8 mouse cellular contexts compared by ENCODE assay signal in the genomic region with DNA sequence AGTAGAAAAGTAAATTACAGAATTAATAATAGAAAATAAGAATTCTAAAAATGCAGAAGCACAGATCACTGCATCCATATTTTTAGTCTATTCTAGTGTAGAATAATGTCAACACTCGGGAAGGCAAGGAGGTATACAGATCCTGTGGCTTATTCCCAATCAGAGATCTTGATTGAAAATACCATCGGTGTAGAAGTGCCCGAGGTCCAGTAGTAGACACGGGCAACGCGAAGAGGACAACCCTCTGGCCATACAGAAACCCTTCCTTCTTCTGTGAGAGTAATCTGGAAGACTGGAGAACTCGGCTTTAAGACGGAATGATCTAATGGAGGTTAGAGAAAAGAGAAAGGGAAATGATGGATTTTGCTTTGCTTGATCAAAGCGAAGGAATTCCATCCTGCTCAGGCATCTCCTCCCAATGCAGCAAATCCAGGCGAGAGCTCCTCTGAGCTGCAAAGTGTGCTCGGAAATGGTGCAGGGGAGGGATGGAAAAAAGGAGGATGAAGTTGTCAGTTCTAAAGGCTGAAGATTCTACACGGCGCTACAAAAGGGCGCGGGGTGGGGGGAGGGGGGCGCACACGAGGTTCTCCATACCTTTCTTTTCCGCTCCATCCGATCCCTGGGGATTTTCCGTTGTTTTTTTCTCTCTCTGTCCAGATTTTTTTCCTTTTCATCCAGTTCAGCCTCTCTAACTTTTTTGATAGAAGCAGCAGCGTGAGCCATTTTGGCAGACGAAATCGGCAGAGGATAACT.
A peak's percentile ranks its signal among the peaks of the same experiment; 100 is the strongest.
DNase-seq lines count a peak whose midpoint lies in the region; ATAC-seq and TF ChIP-seq lines count a peak whose summit lies in the region.

No protein-coding gene starts in this region.

- H3K9me3 ChIP-seq in forebrain, embryonic 11.5 days (ENCODE audit: control insufficient read depth, low read length) = no peaks in the 10 kb centered on the region
- no peaks in the 10 kb centered on the region for H3K9me3 ChIP-seq in liver, embryonic 13.5 days (replicated peaks)

- no peak overlapping the region for H3ac ChIP-seq in C2C12 (ENCODE audit: control insufficient read depth, insufficient read length, low read depth)

- no peak overlapping the region for H3K27ac ChIP-seq in forebrain, embryonic 11.5 days (ENCODE audit: low read depth, low read length)
- no peak overlapping the region for H3K27ac ChIP-seq in liver, embryonic 13.5 days

- 3% methylated on average over 23 of the region's 23 CpGs for WGBS in forebrain, embryonic 11.5 days
- 5% methylated on average over 23 of the region's 23 CpGs for WGBS in liver, embryonic 13.5 days (ENCODE audit: insufficient replicate concordance)

- H3K79me2 ChIP-seq in C2C12 (ENCODE audit: control insufficient read depth, insufficient read depth) = no peaks in the 10 kb centered on the region

- no peaks in the 10 kb centered on the region for H3K79me3 ChIP-seq in C2C12 (ENCODE audit: low read depth)

- no peaks in the 10 kb centered on the region for H3K36me3 ChIP-seq in C2C12 (ENCODE audit: control insufficient read depth, insufficient read depth)
- H3K36me3 ChIP-seq in forebrain, embryonic 11.5 days (ENCODE audit: control insufficient read depth, insufficient read depth, low read length) = no peaks in the 10 kb centered on the region
- H3K36me3 ChIP-seq in liver, embryonic 13.5 days = no peaks in the 10 kb centered on the region

- H3K27me3 ChIP-seq in C2C12 (ENCODE audit: control insufficient read depth, insufficient read depth, insufficient read length) = no peaks in the 10 kb centered on the region
- H3K27me3 ChIP-seq in forebrain, embryonic 11.5 days (ENCODE audit: control insufficient read depth, insufficient read depth, low read length) = peaks cover 7% of the 10 kb centered on the region; the same call in 1 of the 2 replicates
- peaks cover 29% of the 10 kb centered on the region for H3K27me3 ChIP-seq in liver, embryonic 13.5 days

- H3K4me1 ChIP-seq in forebrain, embryonic 11.5 days (replicated peaks; ENCODE audit: control insufficient read depth, insufficient read depth, low read length) = peaks cover 7% of the 10 kb centered on the region; the same call in 1 of the 2 replicates
- H3K4me1 ChIP-seq in liver, embryonic 13.5 days (replicated peaks) = no peaks in the 10 kb centered on the region

- ATAC-seq in forebrain, embryonic 11.5 days (replicated peaks; ENCODE audit: low FRiP score) = 0 out of 2 replicates have a peak, but pooled peaks have one; percentile 14
- no peak for ATAC-seq in liver, embryonic 13.5 days (ENCODE audit: low read depth)
- ATAC-seq in activated CD4-positive, CD25-positive, alpha-beta regulatory T cell, adult 4 months = no peak

- TF ChIP-seq CTCF in C2C12 (IDR thresholded peaks at IDR 0.05; ENCODE audit: control insufficient read depth, insufficient read depth, insufficient read length) = no peak

- peak overlapping the region; percentile 62 for H3K9ac ChIP-seq in forebrain, embryonic 11.5 days (ENCODE audit: low read length)
- no peak overlapping the region for H3K9ac ChIP-seq in liver, embryonic 13.5 days

- H3K4me3 ChIP-seq in C2C12 (ENCODE audit: insufficient read depth, poor library complexity, severe bottlenecking) = peak overlapping the region; percentile 18
- H3K4me3 ChIP-seq in forebrain, embryonic 11.5 days (ENCODE audit: low read depth, low read length) = peak overlapping the region; percentile 55
- peak overlapping the region; percentile 54 for H3K4me3 ChIP-seq in liver, embryonic 13.5 days (replicated peaks)

- DNase-seq in cerebellum, postnatal 10 days = peak; percentile 30 to 46
- no peak for DNase-seq in cerebellum, postnatal 36 days
- no peak for DNase-seq in forebrain, embryonic 11.5 days (ENCODE audit: low spot score)
- DNase-seq in liver, embryonic 13.5 days = no peak
- no peak for DNase-seq in thymus, postnatal 25 days
- DNase-seq in gastrocnemius, postnatal 10 days = no peak

- peak overlapping the region; percentile 100 for H3K4me2 ChIP-seq in forebrain, embryonic 11.5 days (ENCODE audit: low read depth, low read length, severe bottlenecking)
- peak overlapping the region; percentile 58 for H3K4me2 ChIP-seq in liver, embryonic 13.5 days

TF ChIP-seq in C2C12, 6 proteins besides CTCF, POLR2A, EP300 and RAD21:
- TF ChIP-seq MYOD1 (IDR thresholded peaks at IDR 0.05; ENCODE audit: control insufficient read depth, insufficient read length, low read depth) (no peak), CEBPB (IDR thresholded peaks at IDR 0.05; ENCODE audit: low read depth) (no peak), MYOG (IDR thresholded peaks at IDR 0.05; ENCODE audit: control insufficient read depth, extremely low read depth, insufficient read length) (no peak), MAX (IDR thresholded peaks at IDR 0.05) (no peak), USF1 (IDR thresholded peaks at IDR 0.05; ENCODE audit: low read depth) (no peak), FOSL1 (IDR thresholded peaks at IDR 0.05; ENCODE audit: insufficient read depth, low read length, poor library complexity, severe bottlenecking) (no peak)

Comparison
In these comparisons a context has a peak if more than half of its experiments do, and no peak if none do; other contexts are left out.
1. DNase-seq: peak in cerebellum, postnatal 10 days (2 of 2); none in cerebellum, postnatal 36 days (0 of 2), forebrain, embryonic 11.5 days (single experiment), liver, embryonic 13.5 days (single experiment), thymus, postnatal 25 days (single experiment) and gastrocnemius, postnatal 10 days (single experiment).
2. Peak in every context shown above with its lines, with median percentiles within 50 percentile points of each other: H3K4me3 ChIP-seq.